Mouse (Mus musculus): Measurements from ENCODE around the gene Ankrd13d. TPM values are rescaled to one million over a fixed set of nuclear protein-coding genes. Genes with fewer than 3 reads are reported as not detected.

The Ankrd13d gene
- polyA plus RNA-seq, 1 experiment from 2014 or later: 1.2 TPM

GRCm38 (mm10) chr19:4227894-4228678 lies 54.9 kb downstream of the Ankrd13d start:
- Histone ChIP-seq H3K9ac (ENCODE audit: low read depth, low read length) (no peak overlapping the region), H3K27ac (ENCODE audit: low read length) (no peak overlapping the region), H3K27me3 (ENCODE audit: control insufficient read depth, insufficient read depth, low read depth, low read length) (no peaks in the 10 kb centered on the region; the same call in none of the 2 replicates), H3K4me1 (ENCODE audit: control insufficient read depth, low read depth, low read length) (peaks cover 18% of the 10 kb centered on the region), H3K4me3 (ENCODE audit: low read depth, low read length) (no peak overlapping the region), H3K4me2 (ENCODE audit: low read depth, low read length) (no peak overlapping the region), H3K9me3 (replicated peaks; ENCODE audit: control insufficient read depth, low read length) (no peaks in the 10 kb centered on the region), H3K36me3 (ENCODE audit: control insufficient read depth, insufficient read depth) (no peaks in the 10 kb centered on the region)
- no peak; the same call in 1 of the 2 replicates for ATAC-seq (ENCODE audit: low read depth)
- WGBS (ENCODE audit: insufficient replicate concordance): 6% methylated on average over 8 of the region's 8 CpGs

- Histone ChIP-seq H3K9me3 (replicated peaks; ENCODE audit: control insufficient read depth, low read length) (no peaks in the 10 kb centered on the region), H3K4me2 (ENCODE audit: low read depth, low read length) (no peak overlapping the region), H3K27ac (ENCODE audit: low read length) (no peak overlapping the region), H3K9ac (ENCODE audit: low read depth, low read length) (no peak overlapping the region), H3K27me3 (ENCODE audit: control insufficient read depth, insufficient read depth, low read depth, low read length) (no peaks in the 10 kb centered on the region; the same call in none of the 2 replicates), H3K36me3 (ENCODE audit: control insufficient read depth, insufficient read depth) (no peaks in the 10 kb centered on the region), H3K4me1 (ENCODE audit: control insufficient read depth, low read depth, low read length) (peaks cover 13% of the 10 kb centered on the region), H3K4me3 (ENCODE audit: low read depth, low read length) (no peak overlapping the region)
- ATAC-seq (ENCODE audit: low read depth): no peak
- 41% methylated on average over 5 of the region's 5 CpGs for WGBS (ENCODE audit: insufficient replicate concordance)
These were observed 55.5 kb downstream of the Ankrd13d start for GRCm38 (mm10) chr19:4227446-4227845.

GRCm38 (mm10) chr19:4226779-4227178 lies 56.2 kb downstream of the Ankrd13d start:
- Histone ChIP-seq H3K36me3 (ENCODE audit: control insufficient read depth, insufficient read depth) (no peaks in the 10 kb centered on the region), H3K4me1 (ENCODE audit: control insufficient read depth, low read depth, low read length) (peaks cover 11% of the 10 kb centered on the region), H3K9ac (ENCODE audit: low read depth, low read length) (no peak overlapping the region), H3K27me3 (ENCODE audit: control insufficient read depth, insufficient read depth, low read depth, low read length) (peaks cover 2% of the 10 kb centered on the region), H3K4me3 (ENCODE audit: low read depth, low read length) (no peak overlapping the region), H3K27ac (ENCODE audit: low read length) (no peak overlapping the region), H3K4me2 (ENCODE audit: low read depth, low read length) (no peak overlapping the region), H3K9me3 (replicated peaks; ENCODE audit: control insufficient read depth, low read length) (no peaks in the 10 kb centered on the region)
- WGBS (ENCODE audit: insufficient replicate concordance): 56% methylated on average over 7 of the region's 7 CpGs
- no peak for ATAC-seq (ENCODE audit: low read depth)

GRCm38 (mm10) chr19:4222165-4222564 lies 60.8 kb downstream of the Ankrd13d start:
- Histone ChIP-seq H3K4me3 (ENCODE audit: low read depth, low read length) (no peak overlapping the region), H3K27ac (ENCODE audit: low read length) (no peak overlapping the region), H3K4me1 (ENCODE audit: control insufficient read depth, low read depth, low read length) (peaks cover 14% of the 10 kb centered on the region), H3K27me3 (ENCODE audit: control insufficient read depth, insufficient read depth, low read depth, low read length) (peaks cover 18% of the 10 kb centered on the region), H3K9ac (ENCODE audit: low read depth, low read length) (no peak overlapping the region), H3K4me2 (ENCODE audit: low read depth, low read length) (no peak overlapping the region), H3K36me3 (ENCODE audit: control insufficient read depth, insufficient read depth) (no peaks in the 10 kb centered on the region), H3K9me3 (replicated peaks; ENCODE audit: control insufficient read depth, low read length) (no peaks in the 10 kb centered on the region)
- 0 out of 2 replicates have a peak, but pooled peaks have one; percentile 20 for ATAC-seq (ENCODE audit: low read depth)
- WGBS (ENCODE audit: insufficient replicate concordance): 29% methylated on average over 11 of the region's 11 CpGs

GRCm38 (mm10) chr19:4220957-4221743 lies 61.8 kb downstream of the Ankrd13d start:
- Histone ChIP-seq H3K27ac (ENCODE audit: low read length) (0 out of 2 replicates have a peak overlapping the region, but pooled peaks have one; percentile 15), H3K36me3 (ENCODE audit: control insufficient read depth, insufficient read depth) (no peaks in the 10 kb centered on the region), H3K9ac (ENCODE audit: low read depth, low read length) (no peak overlapping the region), H3K4me1 (ENCODE audit: control insufficient read depth, low read depth, low read length) (peaks cover 14% of the 10 kb centered on the region), H3K27me3 (ENCODE audit: control insufficient read depth, insufficient read depth, low read depth, low read length) (peaks cover 29% of the 10 kb centered on the region), H3K4me3 (ENCODE audit: low read depth, low read length) (no peak overlapping the region), H3K4me2 (ENCODE audit: low read depth, low read length) (no peak overlapping the region), H3K9me3 (replicated peaks; ENCODE audit: control insufficient read depth, low read length) (no peaks in the 10 kb centered on the region)
- ATAC-seq (ENCODE audit: low read depth): no peak
- 29% methylated on average over 14 of the region's 14 CpGs for WGBS (ENCODE audit: insufficient replicate concordance)

GRCm38 (mm10) chr19:4220416-4220815 lies 62.5 kb downstream of the Ankrd13d start:
- Histone ChIP-seq H3K27ac (ENCODE audit: low read length) (no peak overlapping the region), H3K27me3 (ENCODE audit: control insufficient read depth, insufficient read depth, low read depth, low read length) (peaks cover 36% of the 10 kb centered on the region), H3K36me3 (ENCODE audit: control insufficient read depth, insufficient read depth) (no peaks in the 10 kb centered on the region), H3K4me1 (ENCODE audit: control insufficient read depth, low read depth, low read length) (peaks cover 14% of the 10 kb centered on the region), H3K9ac (ENCODE audit: low read depth, low read length) (no peak overlapping the region), H3K4me2 (ENCODE audit: low read depth, low read length) (no peak overlapping the region), H3K9me3 (replicated peaks; ENCODE audit: control insufficient read depth, low read length) (no peaks in the 10 kb centered on the region), H3K4me3 (ENCODE audit: low read depth, low read length) (no peak overlapping the region)
- WGBS (ENCODE audit: insufficient replicate concordance): 24% methylated on average over 4 of the region's 4 CpGs
- no peak for ATAC-seq (ENCODE audit: low read depth)

Small RNA genes within 50 kb of the gene (microRNA-seq; reads per million reads assigned to microRNA genes)
- not detected for gene Mir6985

Other genes starting within 250 kb of the Ankrd13d start
- gene Gstp1, start 245.2 kb downstream of the Ankrd13d start, polyA plus RNA-seq (2015; fragmentation: Nextera tagmentation; extraction: Ambion mirVana): 796 and 823 TPM in 2 replicates
- gene Gstp2, start 237.1 kb downstream of the Ankrd13d start, polyA plus RNA-seq (2015; fragmentation: Nextera tagmentation; extraction: Ambion mirVana): 6.1 and 17.4 TPM in 2 replicates
- 95.4 and 105 TPM in 2 replicates for gene Gstp3, start 223.6 kb downstream of the Ankrd13d start, polyA plus RNA-seq (2015; fragmentation: Nextera tagmentation; extraction: Ambion mirVana)
- gene Cabp2, start 201.6 kb downstream of the Ankrd13d start, polyA plus RNA-seq (2015; fragmentation: Nextera tagmentation; extraction: Ambion mirVana): 0.25 and 0.32 TPM in 2 replicates
- 112 and 117 TPM in 2 replicates for gene Cdk2ap2, start 186.0 kb downstream of the Ankrd13d start, polyA plus RNA-seq (2015; fragmentation: Nextera tagmentation; extraction: Ambion mirVana)
- gene Pitpnm1, start 183.1 kb downstream of the Ankrd13d start, polyA plus RNA-seq (2015; fragmentation: Nextera tagmentation; extraction: Ambion mirVana): 6.6 and 7.3 TPM in 2 replicates
- 32.4 and 32.6 TPM in 2 replicates for gene Aip, start 157.3 kb downstream of the Ankrd13d start, polyA plus RNA-seq (2015; fragmentation: Nextera tagmentation; extraction: Ambion mirVana)
- 0.02 TPM in 1 of 2 replicates, not detected in the other for gene Gpr152, start 143.3 kb downstream of the Ankrd13d start, polyA plus RNA-seq (2015; fragmentation: Nextera tagmentation; extraction: Ambion mirVana)
- 0.18 and 0.20 TPM in 2 replicates for gene Cabp4, start 139.1 kb downstream of the Ankrd13d start, polyA plus RNA-seq (2015; fragmentation: Nextera tagmentation; extraction: Ambion mirVana)
- gene Coro1b, start 134.5 kb downstream of the Ankrd13d start, polyA plus RNA-seq (2015; fragmentation: Nextera tagmentation; extraction: Ambion mirVana): 72.4 and 74.8 TPM in 2 replicates
- 17.6 and 17.9 TPM in 2 replicates for gene Ptprcap, start 129.5 kb downstream of the Ankrd13d start, polyA plus RNA-seq (2015; fragmentation: Nextera tagmentation; extraction: Ambion mirVana)
- gene Rps6kb2, start 119.8 kb downstream of the Ankrd13d start, polyA plus RNA-seq (2015; fragmentation: Nextera tagmentation; extraction: Ambion mirVana): 29.4 and 31.9 TPM in 2 replicates
- 0.49 and 0.67 TPM in 2 replicates for gene Carns1, start 107.7 kb downstream of the Ankrd13d start, polyA plus RNA-seq (2015; fragmentation: Nextera tagmentation; extraction: Ambion mirVana)
- 5.5 and 8.1 TPM in 2 replicates for gene Tbc1d10c, start 91.9 kb downstream of the Ankrd13d start, polyA plus RNA-seq (2015; fragmentation: Nextera tagmentation; extraction: Ambion mirVana)
- gene Ppp1ca, start 91.1 kb downstream of the Ankrd13d start, polyA plus RNA-seq (2015; fragmentation: Nextera tagmentation; extraction: Ambion mirVana): 380 and 393 TPM in 2 replicates
- 14.1 and 14.2 TPM in 2 replicates for gene Rad9a, start 81.5 kb downstream of the Ankrd13d start, polyA plus RNA-seq (2015; fragmentation: Nextera tagmentation; extraction: Ambion mirVana)
- gene Clcf1, start 68.9 kb downstream of the Ankrd13d start, polyA plus RNA-seq (2015; fragmentation: Nextera tagmentation; extraction: Ambion mirVana): 0.39 and 0.61 TPM in 2 replicates
- gene AC109138.7, start 68.8 kb downstream of the Ankrd13d start, polyA plus RNA-seq (2015; fragmentation: Nextera tagmentation; extraction: Ambion mirVana): not detected in 2 replicates
- gene Pold4, start 51.2 kb downstream of the Ankrd13d start, polyA plus RNA-seq (2015; fragmentation: Nextera tagmentation; extraction: Ambion mirVana): 12.2 and 14.8 TPM in 2 replicates
- gene Ssh3, start 14.0 kb downstream of the Ankrd13d start, polyA plus RNA-seq (2015; fragmentation: Nextera tagmentation; extraction: Ambion mirVana): 2.1 TPM in 2 replicates
- gene Grk2, start 23.1 kb upstream of the Ankrd13d start, polyA plus RNA-seq (2015; fragmentation: Nextera tagmentation; extraction: Ambion mirVana): 7.8 and 9.5 TPM in 2 replicates
- 11.0 and 13.7 TPM in 2 replicates for gene Kdm2a, start 115.1 kb upstream of the Ankrd13d start, polyA plus RNA-seq (2015; fragmentation: Nextera tagmentation; extraction: Ambion mirVana)
- gene Rhod, start 156.3 kb upstream of the Ankrd13d start, polyA plus RNA-seq (2015; fragmentation: Nextera tagmentation; extraction: Ambion mirVana): 8.0 and 11.8 TPM in 2 replicates
- 0.20 and 0.32 TPM in 2 replicates for gene Syt12, start 194.3 kb upstream of the Ankrd13d start, polyA plus RNA-seq (2015; fragmentation: Nextera tagmentation; extraction: Ambion mirVana)
- 0.18 and 0.45 TPM in 2 replicates for gene 2010003K11Rik, start 215.4 kb upstream of the Ankrd13d start, polyA plus RNA-seq (2015; fragmentation: Nextera tagmentation; extraction: Ambion mirVana)
- gene Pcx, start 227.3 kb upstream of the Ankrd13d start, polyA plus RNA-seq (2015; fragmentation: Nextera tagmentation; extraction: Ambion mirVana): 88.7 and 118 TPM in 2 replicates

All from liver, embryonic 16.5 days (tissue).